Mouse (Mus musculus): ENCODE results near the gene Fabp3. TPM values are rescaled to one million over a fixed set of nuclear protein-coding genes. Genes with fewer than 3 reads are reported as not detected.

Gene Fabp3
- polyA plus RNA-seq, 1 experiment from 2014 or later: 11.3 TPM

- Histone ChIP-seq H3K4me2 (no peak overlapping the region), H3K4me3 (replicated peaks) (no peak overlapping the region), H3K36me3 (peaks cover 40% of the 10 kb centered on the region), H3K9ac (replicated peaks) (no peak overlapping the region), H3K4me1 (replicated peaks) (peaks cover 18% of the 10 kb centered on the region), H3K9me3 (no peaks in the 10 kb centered on the region), H3K27ac (no peak overlapping the region), H3K27me3 (peaks cover 42% of the 10 kb centered on the region)
- 85% methylated on average over 3 of the region's 3 CpGs for WGBS
- ATAC-seq (ENCODE audit: insufficient number of reproducible peaks, insufficient read depth, low FRiP score, low TSS enrichment, low read depth): no peak
These were observed 4.1 kb downstream of the Fabp3 start for GRCm38 (mm10) chr4:130312526-130312925.

DNA sequence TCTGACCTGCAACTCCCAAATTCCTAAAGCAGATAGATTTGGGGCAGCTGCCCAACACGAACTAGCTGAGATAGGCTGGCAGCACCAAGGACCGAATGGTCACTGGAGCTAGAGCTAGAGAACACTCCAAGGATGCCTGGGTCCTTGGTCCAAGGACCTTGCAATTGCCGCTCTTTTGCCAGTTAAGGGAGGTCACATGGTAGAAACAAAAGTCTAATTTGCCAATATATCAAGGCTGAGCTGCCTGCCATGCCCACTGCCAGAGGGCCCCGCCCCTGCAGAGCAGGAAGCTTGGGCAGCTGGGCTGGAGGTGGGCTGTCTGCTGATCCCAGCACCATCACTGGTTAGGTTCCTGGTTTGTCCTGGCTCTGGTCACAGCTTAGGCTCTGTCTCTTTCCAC, 5.2 kb downstream of the Fabp3 start:
- no peak for ATAC-seq (ENCODE audit: insufficient number of reproducible peaks, insufficient read depth, low FRiP score, low TSS enrichment, low read depth)
- Histone ChIP-seq H3K36me3 (peaks cover 50% of the 10 kb centered on the region), H3K4me1 (replicated peaks) (peaks cover 8% of the 10 kb centered on the region; the same call in 1 of the 2 replicates), H3K27me3 (peaks cover 32% of the 10 kb centered on the region), H3K27ac (no peak overlapping the region), H3K4me3 (replicated peaks) (no peak overlapping the region), H3K4me2 (no peak overlapping the region), H3K9me3 (no peaks in the 10 kb centered on the region), H3K9ac (replicated peaks) (no peak overlapping the region)
- 84% methylated on average over 4 of the region's 4 CpGs for WGBS

DNA sequence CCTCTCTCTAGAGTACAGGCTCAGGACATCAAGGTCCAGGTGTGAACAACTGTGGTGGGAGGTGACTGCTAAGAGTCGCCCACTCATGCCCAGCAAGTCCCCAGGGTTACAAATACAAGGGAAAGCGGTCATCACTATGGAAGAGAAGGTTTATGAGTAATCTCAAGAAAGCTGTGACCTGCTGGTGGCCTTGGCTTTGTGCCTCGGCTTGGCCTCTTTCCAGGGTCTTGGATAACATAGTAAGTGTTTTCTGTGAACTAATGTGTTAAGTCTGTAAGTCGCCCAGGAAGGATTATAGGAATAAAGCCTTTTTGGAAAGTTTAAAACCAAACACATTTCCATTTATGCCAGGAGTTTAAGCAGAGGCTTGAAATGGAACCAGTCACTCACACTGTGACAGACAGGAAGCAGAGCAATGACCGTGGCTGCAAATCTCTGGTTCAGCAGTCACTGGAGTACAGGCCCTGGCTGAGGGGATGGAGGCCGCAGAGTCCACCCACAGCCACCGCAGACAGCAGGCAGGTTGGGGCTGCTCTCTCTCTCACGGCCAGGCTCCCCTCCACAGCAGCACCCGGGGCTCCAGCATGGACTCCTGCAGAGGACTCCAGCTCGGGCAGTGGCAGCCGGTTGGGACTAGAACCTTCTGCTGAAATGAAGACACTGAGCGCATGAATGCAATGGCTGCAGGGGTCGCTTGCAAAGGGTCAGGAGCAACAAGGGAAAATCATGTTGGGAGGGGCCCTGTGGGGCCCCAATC, 7.6 kb downstream of the Fabp3 start:
- no peak overlapping the region for H3K4me3 ChIP-seq (replicated peaks)
- peaks cover 8% of the 10 kb centered on the region; the same call in 1 of the 2 replicates for H3K27me3 ChIP-seq
- H3K4me2 ChIP-seq: no peak overlapping the region
- no peaks in the 10 kb centered on the region for H3K9me3 ChIP-seq
- H3K36me3 ChIP-seq: peaks cover 72% of the 10 kb centered on the region
- 83% methylated on average over 13 of the region's 13 CpGs for WGBS
- no peaks in the 10 kb centered on the region for H3K4me1 ChIP-seq (replicated peaks)
- no peak overlapping the region for H3K9ac ChIP-seq (replicated peaks)
- H3K27ac ChIP-seq: no peak overlapping the region
- ATAC-seq (ENCODE audit: insufficient number of reproducible peaks, insufficient read depth, low FRiP score, low TSS enrichment, low read depth): no peak

DNA sequence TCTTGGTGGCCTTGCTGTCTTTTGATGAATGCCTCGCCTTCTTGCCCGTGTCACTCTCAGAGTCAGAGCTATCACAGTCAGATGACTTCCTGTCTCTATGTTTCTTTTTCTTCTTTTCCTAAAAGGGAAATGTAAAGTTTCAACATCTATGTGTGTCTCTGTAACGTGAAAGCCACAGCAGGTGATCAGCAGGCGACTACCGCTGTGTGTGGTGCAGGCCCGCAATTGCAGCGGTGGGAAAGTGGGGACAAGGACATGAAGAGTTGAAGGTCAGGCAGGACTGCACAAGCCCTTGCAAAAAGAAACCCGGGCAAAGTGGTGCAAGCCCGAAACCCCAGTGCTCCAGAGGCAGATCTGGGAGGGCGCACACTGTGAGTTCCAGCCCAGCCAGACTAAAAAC, 8.3 kb downstream of the Fabp3 start:
- H3K4me3 ChIP-seq (replicated peaks): no peak overlapping the region
- H3K9me3 ChIP-seq: no peaks in the 10 kb centered on the region
- no peak overlapping the region for H3K27ac ChIP-seq
- WGBS: 87% methylated on average over 10 of the region's 10 CpGs
- no peak overlapping the region for H3K4me2 ChIP-seq
- H3K36me3 ChIP-seq: peaks cover 77% of the 10 kb centered on the region
- H3K9ac ChIP-seq (replicated peaks): no peak overlapping the region
- no peaks in the 10 kb centered on the region for H3K4me1 ChIP-seq (replicated peaks)
- peaks cover under 1% of the 10 kb centered on the region; the same call in 1 of the 2 replicates for H3K27me3 ChIP-seq
- no peak for ATAC-seq (ENCODE audit: insufficient number of reproducible peaks, insufficient read depth, low FRiP score, low TSS enrichment, low read depth)

DNA sequence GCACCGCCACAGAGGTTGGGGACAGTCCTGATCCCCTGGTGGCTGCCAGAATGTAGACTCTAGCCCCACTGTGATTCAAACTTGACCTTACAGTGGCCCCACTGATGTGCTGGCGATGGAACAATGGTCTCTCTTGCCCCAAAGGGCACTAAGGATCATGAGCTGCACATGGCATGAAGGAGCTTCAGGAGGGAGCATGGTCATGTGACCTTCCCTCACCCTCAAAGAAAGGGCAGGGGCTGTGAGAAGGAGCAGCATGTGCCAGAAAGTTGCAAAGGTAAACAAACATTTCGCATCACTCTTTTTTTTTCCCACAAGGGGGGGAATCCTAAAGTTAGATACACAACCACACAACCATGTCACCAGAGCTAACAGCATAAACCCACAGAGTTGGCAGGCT, 9.7 kb downstream of the Fabp3 start:
- no peak for ATAC-seq (ENCODE audit: insufficient number of reproducible peaks, insufficient read depth, low FRiP score, low TSS enrichment, low read depth)
- whole genome bisulfite sequencing: 68% methylated on average over 3 of the region's 3 CpGs
- H3K27ac ChIP-seq: no peak overlapping the region
- H3K4me2 ChIP-seq: no peak overlapping the region
- no peaks in the 10 kb centered on the region for H3K4me1 ChIP-seq (replicated peaks)
- no peak overlapping the region for H3K9ac ChIP-seq (replicated peaks)
- H3K36me3 ChIP-seq: peaks cover 87% of the 10 kb centered on the region
- H3K4me3 ChIP-seq (replicated peaks): no peak overlapping the region
- H3K9me3 ChIP-seq: no peaks in the 10 kb centered on the region
- no peaks in the 10 kb centered on the region for H3K27me3 ChIP-seq

DNA sequence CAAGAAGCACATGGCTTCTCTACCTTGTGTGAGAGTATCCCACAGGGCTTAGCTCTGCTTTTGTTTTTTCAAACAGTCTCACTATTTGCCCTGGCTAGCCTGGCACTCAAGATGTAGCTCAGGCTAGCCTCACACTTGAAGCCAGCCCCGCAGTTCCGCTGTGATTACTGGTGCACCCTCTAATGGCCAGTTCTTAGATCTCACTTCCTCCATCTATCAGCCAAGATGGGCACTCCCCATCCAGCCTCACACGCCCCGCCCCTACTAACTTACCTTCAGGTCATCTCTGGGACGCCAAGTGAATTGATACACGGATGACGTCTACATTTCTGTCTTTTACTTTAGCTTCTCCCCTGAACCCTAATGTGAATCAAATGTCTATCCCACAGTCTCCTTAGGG, 11.2 kb downstream of the Fabp3 start:
- H3K4me2 ChIP-seq: no peak overlapping the region
- no peaks in the 10 kb centered on the region for H3K4me1 ChIP-seq (replicated peaks)
- H3K36me3 ChIP-seq: peaks cover 89% of the 10 kb centered on the region
- WGBS: 84% methylated on average over 7 of the region's 7 CpGs
- H3K27ac ChIP-seq: no peak overlapping the region
- no peaks in the 10 kb centered on the region for H3K27me3 ChIP-seq
- ATAC-seq (ENCODE audit: insufficient number of reproducible peaks, insufficient read depth, low FRiP score, low TSS enrichment, low read depth): no peak
- no peaks in the 10 kb centered on the region for H3K9me3 ChIP-seq
- H3K9ac ChIP-seq (replicated peaks): no peak overlapping the region
- no peak overlapping the region for H3K4me3 ChIP-seq (replicated peaks)

DNA sequence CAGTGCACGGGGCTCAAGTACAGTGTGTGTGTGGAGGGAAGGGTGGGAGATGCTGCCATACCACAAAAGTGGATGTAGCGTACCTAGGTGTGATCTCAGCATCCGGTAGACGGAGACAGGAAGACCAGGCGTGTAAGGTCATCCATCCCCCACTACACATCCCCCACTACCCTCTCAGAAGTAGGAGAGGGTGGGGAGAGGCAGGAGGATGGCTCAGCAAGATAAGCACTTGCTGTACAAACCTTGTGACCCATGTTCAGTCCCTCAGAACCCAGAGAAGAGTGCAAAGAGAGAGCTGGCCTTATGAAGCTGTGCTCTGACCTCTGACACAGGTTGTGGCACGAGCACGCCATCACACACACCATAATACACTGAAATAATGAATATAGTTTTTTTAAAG, 13.2 kb downstream of the Fabp3 start:
- Histone ChIP-seq H3K9ac (replicated peaks) (no peak overlapping the region), H3K4me2 (no peak overlapping the region), H3K27me3 (no peaks in the 10 kb centered on the region), H3K9me3 (no peaks in the 10 kb centered on the region), H3K36me3 (peaks cover 91% of the 10 kb centered on the region), H3K4me1 (replicated peaks) (no peaks in the 10 kb centered on the region), H3K27ac (no peak overlapping the region), H3K4me3 (replicated peaks) (no peak overlapping the region)
- 93% methylated on average over 7 of the region's 7 CpGs for WGBS
- ATAC-seq (ENCODE audit: insufficient number of reproducible peaks, insufficient read depth, low FRiP score, low TSS enrichment, low read depth): no peak

GRCm38 (mm10) chr4:130322567-130322966, 14.2 kb downstream of the Fabp3 start:
- Histone ChIP-seq H3K27ac (no peak overlapping the region), H3K4me3 (replicated peaks) (no peak overlapping the region), H3K4me2 (no peak overlapping the region), H3K9me3 (no peaks in the 10 kb centered on the region), H3K9ac (replicated peaks) (no peak overlapping the region), H3K27me3 (no peaks in the 10 kb centered on the region), H3K36me3 (peaks cover 94% of the 10 kb centered on the region), H3K4me1 (replicated peaks) (no peaks in the 10 kb centered on the region)
- no peak for ATAC-seq (ENCODE audit: insufficient number of reproducible peaks, insufficient read depth, low FRiP score, low TSS enrichment, low read depth)
- WGBS: 91% methylated on average over 7 of the region's 7 CpGs

- H3K36me3 ChIP-seq: peaks cover 94% of the 10 kb centered on the region
- H3K4me1 ChIP-seq (replicated peaks): no peaks in the 10 kb centered on the region
- H3K9me3 ChIP-seq: no peaks in the 10 kb centered on the region
- no peak overlapping the region for H3K4me2 ChIP-seq
- 83% methylated on average over 1 of the region's 1 CpGs for WGBS
- no peak for ATAC-seq (ENCODE audit: insufficient number of reproducible peaks, insufficient read depth, low FRiP score, low TSS enrichment, low read depth)
- no peak overlapping the region for H3K9ac ChIP-seq (replicated peaks)
- H3K4me3 ChIP-seq (replicated peaks): no peak overlapping the region
- no peaks in the 10 kb centered on the region for H3K27me3 ChIP-seq
- no peak overlapping the region for H3K27ac ChIP-seq
These were observed 14.8 kb downstream of the Fabp3 start for GRCm38 (mm10) chr4:130323165-130323564.

DNA sequence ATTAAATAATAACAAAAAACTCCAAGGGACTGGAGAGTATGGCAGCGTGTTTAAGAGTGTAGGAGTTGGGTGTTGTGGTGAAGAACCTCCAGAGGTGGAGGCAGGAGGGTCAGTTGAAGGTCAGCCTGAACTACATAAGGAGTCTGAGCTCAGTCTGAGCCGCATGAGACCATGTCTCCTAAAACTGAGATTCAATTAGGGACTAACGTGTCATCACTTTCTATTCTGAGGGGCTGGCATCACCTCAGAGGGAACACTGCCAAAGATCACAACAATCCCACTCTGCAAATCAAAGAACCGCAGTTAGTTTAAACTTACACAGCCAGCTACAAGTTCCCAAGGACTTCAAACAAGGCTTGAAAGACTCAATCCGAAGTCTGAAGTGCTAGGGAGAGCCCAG, 15.2 kb downstream of the Fabp3 start:
- no peak for ATAC-seq (ENCODE audit: insufficient number of reproducible peaks, insufficient read depth, low FRiP score, low TSS enrichment, low read depth)

DNA sequence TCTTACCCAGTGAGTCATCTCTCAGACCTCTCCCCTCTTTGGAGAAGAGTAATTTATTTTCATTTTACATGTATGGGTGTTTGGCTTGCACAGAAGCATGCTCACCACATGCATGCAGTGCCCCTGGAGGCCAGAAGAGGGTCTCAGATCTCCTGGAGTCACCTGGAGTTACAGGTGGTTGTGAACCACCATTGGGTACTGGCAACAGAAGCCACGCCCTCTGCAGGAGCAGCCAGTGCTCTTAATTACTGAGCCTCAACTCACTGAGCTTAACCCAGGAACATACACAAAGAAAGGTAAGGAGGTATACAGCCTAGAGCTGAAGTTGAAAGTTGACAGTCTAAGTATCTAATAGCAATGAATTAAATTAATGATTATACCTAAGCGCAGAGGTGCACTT, 17.1 kb downstream of the Fabp3 start:
- peaks cover 90% of the 10 kb centered on the region for H3K36me3 ChIP-seq
- no peak overlapping the region for H3K4me3 ChIP-seq (replicated peaks)
- no peaks in the 10 kb centered on the region for H3K27me3 ChIP-seq
- no peaks in the 10 kb centered on the region for H3K4me1 ChIP-seq (replicated peaks)
- 92% methylated on average over 2 of the region's 2 CpGs for WGBS
- H3K9me3 ChIP-seq: no peaks in the 10 kb centered on the region
- H3K9ac ChIP-seq (replicated peaks): no peak overlapping the region
- H3K27ac ChIP-seq: no peak overlapping the region
- H3K4me2 ChIP-seq: no peak overlapping the region
- ATAC-seq (ENCODE audit: insufficient number of reproducible peaks, insufficient read depth, low FRiP score, low TSS enrichment, low read depth): no peak

More for the DNA sequence above, 15.2 kb downstream of the Fabp3 start:
- no peaks in the 10 kb centered on the region for H3K4me1 ChIP-seq (replicated peaks)
- H3K9me3 ChIP-seq: no peaks in the 10 kb centered on the region
- no peak overlapping the region for H3K4me2 ChIP-seq
- H3K36me3 ChIP-seq: peaks cover 94% of the 10 kb centered on the region
- H3K9ac ChIP-seq (replicated peaks): no peak overlapping the region
- WGBS: 81% methylated on average over 5 of the region's 5 CpGs
- H3K27me3 ChIP-seq: no peaks in the 10 kb centered on the region
- no peak overlapping the region for H3K27ac ChIP-seq
- no peak overlapping the region for H3K4me3 ChIP-seq (replicated peaks)

- WGBS: 89% methylated on average over 9 of the region's 9 CpGs
- H3K27me3 ChIP-seq: no peaks in the 10 kb centered on the region
- no peak for ATAC-seq (ENCODE audit: insufficient number of reproducible peaks, insufficient read depth, low FRiP score, low TSS enrichment, low read depth)
- no peaks in the 10 kb centered on the region for H3K4me1 ChIP-seq (replicated peaks)
- no peak overlapping the region for H3K9ac ChIP-seq (replicated peaks)
- no peaks in the 10 kb centered on the region for H3K9me3 ChIP-seq
- H3K4me3 ChIP-seq (replicated peaks): no peak overlapping the region
- H3K36me3 ChIP-seq: peaks cover 83% of the 10 kb centered on the region
- H3K4me2 ChIP-seq: no peak overlapping the region
- H3K27ac ChIP-seq: no peak overlapping the region
These were observed 19.0 kb downstream of the Fabp3 start for GRCm38 (mm10) chr4:130327366-130327765.
